Comparison of ENCODE assay signal across 8 mouse cellular contexts in the genomic region with DNA sequence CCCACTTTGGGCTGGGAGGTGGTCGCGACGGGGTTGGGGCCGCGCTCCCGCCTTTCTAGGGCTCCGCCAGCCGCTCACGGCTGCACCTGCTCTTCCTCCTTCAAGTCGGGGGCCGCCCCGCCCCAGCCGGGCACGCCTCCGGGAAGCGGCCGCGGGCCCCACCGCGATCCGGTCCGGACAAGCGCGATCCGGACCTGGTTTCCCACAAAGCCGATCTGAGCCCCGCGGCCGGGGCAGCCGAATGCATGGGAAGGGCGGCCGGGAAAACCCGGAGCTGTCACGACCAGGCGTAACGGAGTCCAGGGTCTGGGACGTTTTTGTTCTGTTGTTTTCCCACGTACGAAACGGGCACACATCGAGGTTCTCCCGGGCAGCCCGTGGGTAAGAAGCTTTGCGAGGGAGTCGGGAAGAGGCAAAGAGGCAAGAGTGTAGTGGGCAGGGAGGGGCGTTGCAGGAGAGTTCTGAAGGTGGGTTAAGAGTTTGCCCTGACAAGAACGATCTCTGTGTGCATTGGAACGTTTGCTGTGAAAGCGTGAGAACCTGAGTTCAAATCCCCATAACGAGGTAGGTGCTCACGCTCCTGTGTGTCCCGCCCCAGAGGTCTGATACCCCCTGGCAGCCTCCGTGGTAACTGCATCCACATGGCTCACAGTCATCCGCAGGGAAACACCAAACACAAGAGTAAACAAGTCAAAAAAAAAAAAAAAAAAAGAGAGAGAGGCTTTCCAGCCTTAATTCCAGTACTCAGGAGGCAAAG. TPM values are rescaled to one million over a fixed set of nuclear protein-coding genes. Genes with fewer than 3 reads are reported as not detected.
DNase-seq lines count a peak whose midpoint lies in the region.

No protein-coding gene starts in this region.

- intact Hi-C loops in left cerebral cortex, postnatal 4 days (cut with DNase I): loop anchor here (5.0 to 10.0 kb wide), 2 partner anchors 66 to 169 kb away; partner anchors contain the start of genes Hmg20b and Nfic

- 2% methylated on average over 54 of the region's 54 CpGs for WGBS in midbrain, embryonic 10.5 days

- peak overlapping the region; percentile 86 for H3K27ac ChIP-seq in midbrain, embryonic 10.5 days (replicated peaks)

- H3K9me3 ChIP-seq in midbrain, embryonic 10.5 days (replicated peaks): no peaks in the 10 kb centered on the region

- DNase-seq in adrenal gland, adult (ENCODE audit: inconsistent age in 2 of 2, low spot score in 1 of 2): peak; percentile 86 to 94
- DNase-seq in cerebellum, postnatal 36 days: peak; percentile 88 to 91
- DNase-seq in gastrocnemius, postnatal 10 days: peak; percentile 92
- peak; percentile 60 for DNase-seq in hindlimb bud, embryonic 11.5 days (ENCODE audit: extremely low spot score, low read depth, low spot score)
- DNase-seq in left cerebral cortex, postnatal 4 days: peak; percentile 90
- DNase-seq in midbrain, embryonic 10.5 days (ENCODE audit: low spot score): peak; percentile 95
- peak; percentile 61 to 67 for DNase-seq in right cerebral cortex, postnatal 36 days (ENCODE audit: low spot score in 2 of 2)
- peak; percentile 86 to 94 for DNase-seq in urinary bladder, postnatal 4 days (ENCODE audit: low spot score in 2 of 2)

- peaks cover 42% of the 10 kb centered on the region for H3K4me1 ChIP-seq in midbrain, embryonic 10.5 days

- H3K4me3 ChIP-seq in midbrain, embryonic 10.5 days: peak overlapping the region; percentile 64

- H3K36me3 ChIP-seq in midbrain, embryonic 10.5 days: no peaks in the 10 kb centered on the region

- H3K27me3 ChIP-seq in midbrain, embryonic 10.5 days (ENCODE audit: low read depth, poor library complexity, severe bottlenecking): peaks cover 84% of the 10 kb centered on the region

RNA-seq across cellular contexts. Expression of gene Tjp3, which starts 5.5 kb away (rescaled TPM):
- under 1 TPM; 0.14 to 0.36 TPM for total RNA-seq in gastrocnemius, postnatal 10 days (2021)
- total RNA-seq in left cerebral cortex, postnatal 4 days (2021): 1 to 10 TPM; 5.4 to 6.1 TPM
- polyA plus RNA-seq in midbrain, embryonic 10.5 days (2016; fragmentation: Nextera tagmentation; extraction: Ambion mirVana): 6.5 and 6.9 TPM in 2 replicates

RNA-seq across cellular contexts. Expression of gene Pip5k1c, which starts 6.9 kb away (rescaled TPM):
- total RNA-seq in gastrocnemius, postnatal 10 days (2021): 10 to 100 TPM; 24.0 to 30.8 TPM
- total RNA-seq in left cerebral cortex, postnatal 4 days (2021): 100 to 1,000 TPM; 295 to 304 TPM
- 55.0 and 60.8 TPM in 2 replicates for polyA plus RNA-seq in midbrain, embryonic 10.5 days (2016; fragmentation: Nextera tagmentation; extraction: Ambion mirVana)

RNA-seq across cellular contexts. Expression of gene Apba3, which starts 19.1 kb away (rescaled TPM):
- total RNA-seq in gastrocnemius, postnatal 10 days (2021): 10 to 100 TPM; 61.6 to 63.5 TPM
- total RNA-seq in left cerebral cortex, postnatal 4 days (2021): 10 to 100 TPM; 22.6 to 28.2 TPM
- 50.5 and 55.5 TPM in 2 replicates for polyA plus RNA-seq in midbrain, embryonic 10.5 days (2016; fragmentation: Nextera tagmentation; extraction: Ambion mirVana)

RNA-seq across cellular contexts. Expression of gene Mrpl54, which starts 19.1 kb away (rescaled TPM):
- total RNA-seq in gastrocnemius, postnatal 10 days (2021): 100 to 1,000 TPM in 1 of 2 experiments, 10 to 100 TPM in 1; 93.7 to 108 TPM
- total RNA-seq in left cerebral cortex, postnatal 4 days (2021): 10 to 100 TPM; 41.9 to 50.6 TPM
- polyA plus RNA-seq in midbrain, embryonic 10.5 days (2016; fragmentation: Nextera tagmentation; extraction: Ambion mirVana): 229 and 258 TPM in 2 replicates

RNA-seq across cellular contexts. Expression of gene Matk, which starts 33.1 kb away (rescaled TPM):
- 1 to 10 TPM in 1 of 2 experiments, under 1 TPM in 1; 0.70 to 1.3 TPM for total RNA-seq in gastrocnemius, postnatal 10 days (2021)
- total RNA-seq in left cerebral cortex, postnatal 4 days (2021): 100 to 1,000 TPM; 132 to 140 TPM
- polyA plus RNA-seq in midbrain, embryonic 10.5 days (2016; fragmentation: Nextera tagmentation; extraction: Ambion mirVana): 3.7 and 4.2 TPM in 2 replicates

Comparison
In these comparisons a context has a peak if more than half of its experiments do, and no peak if none do; other contexts are left out.
1. Peak in every context shown above with its lines: DNase-seq, H3K4me3 ChIP-seq and H3K27ac ChIP-seq.
2. RNA of gene Tjp3, which starts 5.5 kb away (total RNA-seq): 5.4 to 6.1 TPM in left cerebral cortex, postnatal 4 days; 0.14 to 0.36 TPM in gastrocnemius, postnatal 10 days; every median in the first group is over 4 times any median in the second.
3. RNA of gene Pip5k1c, which starts 6.9 kb away (total RNA-seq): 295 to 304 TPM in left cerebral cortex, postnatal 4 days; 24.0 to 30.8 TPM in gastrocnemius, postnatal 10 days; every median in the first group is over 4 times any median in the second.